Mouse (Mus musculus): ENCODE measurements at regions not wholly inside any gene's neighbourhood (a gene's known extent, or its start where the extent isn't known, plus 50 kb on each side); places are given as distances from the start of the nearest gene placed in this dataset.

GRCm38 (mm10) chr16:49321951-49322350, 264.7 kb downstream of the Myh15 start:
- no peaks in the 10 kb centered on the region for H3K27me3 ChIP-seq (ENCODE audit: control insufficient read depth, insufficient read depth, low read length)
- H3K4me2 ChIP-seq (replicated peaks; ENCODE audit: low read depth, low read length), result no peak overlapping the region
- H3K36me3 ChIP-seq (ENCODE audit: control insufficient read depth, insufficient read depth, low read length), result no peaks in the 10 kb centered on the region
- no peak overlapping the region for H3K9ac ChIP-seq (ENCODE audit: low read depth, low read length)
- no peak for ATAC-seq (ENCODE audit: low FRiP score, low TSS enrichment)
- no peak overlapping the region for H3K27ac ChIP-seq (ENCODE audit: low read depth, low read length)
- H3K9me3 ChIP-seq (ENCODE audit: control insufficient read depth, low read length), result no peaks in the 10 kb centered on the region
- no peaks in the 10 kb centered on the region for H3K4me1 ChIP-seq (ENCODE audit: control insufficient read depth, insufficient read depth, low read length)
- no peak overlapping the region for H3K4me3 ChIP-seq (ENCODE audit: low read length)
- 92% methylated on average over 1 of the region's 1 CpGs for WGBS

- ATAC-seq (ENCODE audit: low FRiP score, low TSS enrichment), result no peak
- Histone ChIP-seq H3K4me3 (ENCODE audit: low read length) (no peak overlapping the region), H3K9ac (ENCODE audit: low read depth, low read length) (no peak overlapping the region), H3K4me2 (replicated peaks; ENCODE audit: low read depth, low read length) (no peak overlapping the region), H3K9me3 (ENCODE audit: control insufficient read depth, low read length) (no peaks in the 10 kb centered on the region), H3K36me3 (ENCODE audit: control insufficient read depth, insufficient read depth, low read length) (no peaks in the 10 kb centered on the region), H3K4me1 (ENCODE audit: control insufficient read depth, insufficient read depth, low read length) (no peaks in the 10 kb centered on the region), H3K27ac (ENCODE audit: low read depth, low read length) (no peak overlapping the region), H3K27me3 (ENCODE audit: control insufficient read depth, insufficient read depth, low read length) (no peaks in the 10 kb centered on the region)
- whole genome bisulfite sequencing, result 89% methylated on average over 5 of the region's 5 CpGs
Measured at GRCm38 (mm10) chr16:49330725-49331386, 273.6 kb downstream of the Myh15 start.

DNA sequence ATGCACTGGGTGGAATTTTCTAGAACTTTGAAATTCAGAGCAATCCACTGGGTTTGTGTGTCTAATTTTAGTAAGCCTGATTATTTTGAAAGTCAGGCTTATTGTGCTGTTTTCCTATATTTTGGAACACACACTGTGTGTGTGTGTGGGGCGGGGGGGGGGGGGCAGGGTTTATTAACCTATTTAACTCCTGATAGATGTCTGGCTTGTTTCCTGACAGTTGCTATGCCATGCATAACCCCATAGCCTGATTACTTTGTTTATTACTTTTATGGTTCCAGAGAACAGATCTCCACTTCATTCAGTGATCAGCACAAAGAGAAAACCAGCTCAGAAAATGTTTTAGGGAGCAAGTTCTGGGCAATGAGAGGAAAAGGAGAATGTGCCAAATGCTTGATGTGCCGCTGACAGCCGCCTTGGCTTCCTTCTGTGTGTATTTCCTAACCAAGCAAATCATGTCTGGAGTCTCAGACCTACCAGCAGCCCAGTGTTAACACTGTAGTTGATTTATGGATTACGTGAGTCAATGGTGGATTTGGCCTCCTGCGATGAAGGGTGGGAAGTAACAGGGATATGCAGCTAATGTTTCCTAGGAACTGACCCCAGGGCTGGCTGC, 274.9 kb downstream of the Myh15 start:
- Histone ChIP-seq H3K4me2 (replicated peaks; ENCODE audit: low read depth, low read length) (no peak overlapping the region), H3K9ac (ENCODE audit: low read depth, low read length) (no peak overlapping the region), H3K27me3 (ENCODE audit: control insufficient read depth, insufficient read depth, low read length) (no peaks in the 10 kb centered on the region), H3K4me1 (ENCODE audit: control insufficient read depth, insufficient read depth, low read length) (no peaks in the 10 kb centered on the region), H3K4me3 (ENCODE audit: low read length) (no peak overlapping the region), H3K9me3 (ENCODE audit: control insufficient read depth, low read length) (no peaks in the 10 kb centered on the region), H3K36me3 (ENCODE audit: control insufficient read depth, insufficient read depth, low read length) (no peaks in the 10 kb centered on the region), H3K27ac (ENCODE audit: low read depth, low read length) (no peak overlapping the region)
- WGBS, result 48% methylated on average over 5 of the region's 5 CpGs
- ATAC-seq (ENCODE audit: low FRiP score, low TSS enrichment), result peak; percentile 64; the same call in 1 of the 2 replicates

DNA sequence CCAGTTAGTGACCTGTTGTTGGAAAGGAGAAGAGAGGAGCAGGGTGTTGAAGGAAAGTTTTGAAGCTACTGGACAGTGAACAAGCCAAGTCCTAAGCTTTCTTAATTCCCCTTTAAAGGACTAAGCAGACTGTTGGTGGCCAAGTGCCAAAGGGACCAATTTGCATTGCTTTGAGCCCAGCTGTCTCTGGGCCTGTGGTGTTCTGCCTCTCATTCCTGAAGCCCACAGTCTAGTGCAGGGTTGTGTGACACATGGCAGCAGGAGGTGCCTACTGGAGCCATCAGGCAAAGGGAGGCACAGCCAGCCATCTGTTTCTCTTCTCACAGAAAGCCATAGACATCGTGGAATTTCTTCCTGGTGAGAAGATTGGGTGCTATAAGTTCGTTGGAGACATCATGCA, 278.6 kb downstream of the Myh15 start:
- H3K27ac ChIP-seq (ENCODE audit: low read depth, low read length), result no peak overlapping the region
- no peak for ATAC-seq (ENCODE audit: low FRiP score, low TSS enrichment)
- 54% methylated on average over 2 of the region's 2 CpGs for WGBS
- H3K9ac ChIP-seq (ENCODE audit: low read depth, low read length), result no peak overlapping the region
- H3K4me1 ChIP-seq (ENCODE audit: control insufficient read depth, insufficient read depth, low read length), result no peaks in the 10 kb centered on the region
- H3K36me3 ChIP-seq (ENCODE audit: control insufficient read depth, insufficient read depth, low read length), result no peaks in the 10 kb centered on the region
- H3K4me2 ChIP-seq (replicated peaks; ENCODE audit: low read depth, low read length), result no peak overlapping the region
- H3K4me3 ChIP-seq (ENCODE audit: low read length), result no peak overlapping the region
- H3K9me3 ChIP-seq (ENCODE audit: control insufficient read depth, low read length), result no peaks in the 10 kb centered on the region
- no peaks in the 10 kb centered on the region for H3K27me3 ChIP-seq (ENCODE audit: control insufficient read depth, insufficient read depth, low read length)

DNA sequence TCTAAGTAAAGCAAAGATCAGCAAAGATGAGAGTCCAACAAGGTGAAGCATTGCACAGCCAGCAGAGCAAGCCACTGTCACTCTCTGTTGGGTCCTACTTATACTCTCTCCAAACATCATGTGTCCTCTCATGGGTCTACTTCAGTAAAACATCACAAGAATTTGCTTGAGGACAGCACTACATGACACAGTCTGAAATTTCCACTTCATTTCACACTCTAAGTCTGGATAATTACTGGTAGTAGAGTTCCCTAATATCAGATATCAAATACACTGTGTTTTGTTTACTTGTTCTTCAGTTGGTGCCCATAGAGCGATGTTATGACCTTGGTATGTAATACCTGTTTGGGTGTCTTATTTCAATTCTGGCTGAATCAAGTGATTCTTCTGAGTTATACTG, 280.7 kb downstream of the Myh15 start:
- 79% methylated on average over 1 of the region's 1 CpGs for WGBS
- no peaks in the 10 kb centered on the region for H3K9me3 ChIP-seq (ENCODE audit: control insufficient read depth, low read length)

DNA sequence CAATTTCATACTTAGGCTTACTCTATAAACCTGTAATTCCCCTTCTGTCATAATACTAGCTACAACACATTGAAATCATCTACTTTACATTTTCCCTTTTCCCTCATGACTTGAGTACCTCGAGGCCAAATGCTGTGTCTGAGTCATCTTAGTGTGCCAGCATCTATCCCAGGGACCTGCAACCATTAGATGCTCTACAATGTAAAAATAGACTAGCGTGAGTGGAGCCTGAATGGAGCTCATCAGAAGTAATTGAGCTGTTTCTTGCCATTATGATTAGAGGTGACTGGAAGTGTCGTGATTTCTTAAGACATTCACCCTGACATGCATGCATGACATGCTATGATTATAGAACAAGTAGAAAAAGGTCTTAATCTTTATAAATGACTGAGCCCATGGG, 301.1 kb downstream of the Myh15 start:
- 86% methylated on average over 3 of the region's 3 CpGs for WGBS
- Histone ChIP-seq H3K9ac (ENCODE audit: low read depth, low read length) (no peak overlapping the region), H3K36me3 (ENCODE audit: control insufficient read depth, insufficient read depth, low read length) (no peaks in the 10 kb centered on the region), H3K27ac (ENCODE audit: low read depth, low read length) (no peak overlapping the region), H3K4me1 (ENCODE audit: control insufficient read depth, insufficient read depth, low read length) (no peaks in the 10 kb centered on the region), H3K9me3 (ENCODE audit: control insufficient read depth, low read length) (no peaks in the 10 kb centered on the region), H3K4me3 (ENCODE audit: low read length) (no peak overlapping the region), H3K27me3 (ENCODE audit: control insufficient read depth, insufficient read depth, low read length) (no peaks in the 10 kb centered on the region), H3K4me2 (replicated peaks; ENCODE audit: low read depth, low read length) (no peak overlapping the region)
- no peak for ATAC-seq (ENCODE audit: low FRiP score, low TSS enrichment)

More for the DNA sequence above, 280.7 kb downstream of the Myh15 start:
- no peak for ATAC-seq (ENCODE audit: low FRiP score, low TSS enrichment)
- H3K4me2 ChIP-seq (replicated peaks; ENCODE audit: low read depth, low read length), result no peak overlapping the region
- H3K27me3 ChIP-seq (ENCODE audit: control insufficient read depth, insufficient read depth, low read length), result no peaks in the 10 kb centered on the region
- no peaks in the 10 kb centered on the region for H3K4me1 ChIP-seq (ENCODE audit: control insufficient read depth, insufficient read depth, low read length)
- H3K36me3 ChIP-seq (ENCODE audit: control insufficient read depth, insufficient read depth, low read length), result no peaks in the 10 kb centered on the region
- no peak overlapping the region for H3K4me3 ChIP-seq (ENCODE audit: low read length)
- H3K27ac ChIP-seq (ENCODE audit: low read depth, low read length), result no peak overlapping the region
- no peak overlapping the region for H3K9ac ChIP-seq (ENCODE audit: low read depth, low read length)

GRCm38 (mm10) chr16:49361731-49362130, 304.4 kb downstream of the Myh15 start:
- WGBS, result 91% methylated on average over 1 of the region's 1 CpGs
- Histone ChIP-seq H3K4me1 (ENCODE audit: control insufficient read depth, insufficient read depth, low read length) (no peaks in the 10 kb centered on the region), H3K27me3 (ENCODE audit: control insufficient read depth, insufficient read depth, low read length) (no peaks in the 10 kb centered on the region), H3K36me3 (ENCODE audit: control insufficient read depth, insufficient read depth, low read length) (no peaks in the 10 kb centered on the region), H3K4me3 (ENCODE audit: low read length) (no peak overlapping the region), H3K27ac (ENCODE audit: low read depth, low read length) (no peak overlapping the region), H3K9me3 (ENCODE audit: control insufficient read depth, low read length) (no peaks in the 10 kb centered on the region), H3K9ac (ENCODE audit: low read depth, low read length) (no peak overlapping the region), H3K4me2 (replicated peaks; ENCODE audit: low read depth, low read length) (no peak overlapping the region)
- ATAC-seq (ENCODE audit: low FRiP score, low TSS enrichment), result no peak

DNA sequence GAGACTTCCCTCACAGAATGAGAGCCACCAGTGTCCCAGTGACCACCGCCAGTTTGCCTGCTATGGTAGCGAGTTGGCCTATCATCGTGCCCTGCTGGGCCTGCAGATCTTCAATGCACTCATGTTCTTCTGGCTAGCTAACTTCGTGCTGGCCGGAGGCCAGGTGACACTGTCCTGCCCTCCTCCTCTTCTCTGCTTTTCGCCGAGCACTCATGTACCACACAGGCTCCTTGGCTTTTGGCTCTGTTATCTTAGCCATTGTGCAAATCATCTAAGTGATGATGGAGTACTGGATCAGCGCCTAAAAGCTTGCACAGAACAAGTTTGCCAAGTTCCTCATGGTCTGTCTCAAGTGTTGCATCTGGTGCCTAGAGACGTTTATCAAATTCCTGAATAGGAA, 312.2 kb downstream of the Myh15 start:
- no peak; the same call in 1 of the 2 replicates for ATAC-seq (ENCODE audit: low FRiP score, low TSS enrichment)
- Histone ChIP-seq H3K36me3 (ENCODE audit: control insufficient read depth, insufficient read depth, low read length) (no peaks in the 10 kb centered on the region), H3K27me3 (ENCODE audit: control insufficient read depth, insufficient read depth, low read length) (no peaks in the 10 kb centered on the region), H3K4me2 (replicated peaks; ENCODE audit: low read depth, low read length) (no peak overlapping the region), H3K9ac (ENCODE audit: low read depth, low read length) (no peak overlapping the region), H3K4me3 (ENCODE audit: low read length) (no peak overlapping the region), H3K4me1 (ENCODE audit: control insufficient read depth, insufficient read depth, low read length) (no peaks in the 10 kb centered on the region), H3K9me3 (ENCODE audit: control insufficient read depth, low read length) (no peaks in the 10 kb centered on the region), H3K27ac (ENCODE audit: low read depth, low read length) (no peak overlapping the region)
- 87% methylated on average over 9 of the region's 9 CpGs for WGBS

GRCm38 (mm10) chr16:49375108-49375507, 317.8 kb downstream of the Myh15 start:
- H3K9ac ChIP-seq (ENCODE audit: low read depth, low read length), result no peak overlapping the region
- H3K4me1 ChIP-seq (ENCODE audit: control insufficient read depth, insufficient read depth, low read length), result no peaks in the 10 kb centered on the region
- H3K9me3 ChIP-seq (ENCODE audit: control insufficient read depth, low read length), result no peaks in the 10 kb centered on the region
- no peak overlapping the region for H3K4me3 ChIP-seq (ENCODE audit: low read length)
- H3K27me3 ChIP-seq (ENCODE audit: control insufficient read depth, insufficient read depth, low read length), result no peaks in the 10 kb centered on the region
- no peak overlapping the region for H3K4me2 ChIP-seq (replicated peaks; ENCODE audit: low read depth, low read length)
- H3K27ac ChIP-seq (ENCODE audit: low read depth, low read length), result no peak overlapping the region
- WGBS, result 81% methylated on average over 4 of the region's 4 CpGs
- no peaks in the 10 kb centered on the region for H3K36me3 ChIP-seq (ENCODE audit: control insufficient read depth, insufficient read depth, low read length)
- ATAC-seq (ENCODE audit: low FRiP score, low TSS enrichment), result no peak

Measured in kidney, embryonic 14.5 days (tissue).